Comparison of ENCODE assay signal across 8 mouse cellular contexts in the genomic region with DNA sequence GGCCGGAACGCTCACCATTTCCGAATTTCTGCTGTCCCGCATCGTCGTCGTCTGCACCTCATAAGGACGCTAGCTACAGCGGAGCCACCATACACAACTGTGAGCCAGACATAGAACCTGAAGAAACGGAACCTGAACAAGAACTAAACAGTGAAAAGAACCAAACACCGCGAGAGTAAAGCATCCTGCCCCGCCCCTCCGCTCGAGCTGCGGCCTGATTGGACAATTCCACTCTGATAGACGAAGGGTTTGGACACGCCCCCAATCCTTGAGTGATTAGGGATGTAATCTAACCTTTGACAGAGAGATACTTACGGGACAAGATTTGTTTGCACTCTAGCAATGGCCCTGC. TPM values are rescaled to one million over a fixed set of nuclear protein-coding genes. Genes with fewer than 3 reads are reported as not detected.
DNase-seq lines count a peak whose midpoint lies in the region; ATAC-seq and TF ChIP-seq lines count a peak whose summit lies in the region.

A gene (minus strand): TSS at position 149 of the 352 bp plus-strand sequence.

- peak within 1 kb of the TSS; percentile 65 for H3K4me3 ChIP-seq in lung, embryonic 14.5 days (ENCODE audit: low read depth, low read length)

- no peaks in the 10 kb centered on the region for H3K4me1 ChIP-seq in lung, embryonic 14.5 days (ENCODE audit: insufficient read depth)

- H3K9me3 ChIP-seq in lung, embryonic 14.5 days (ENCODE audit: low read depth, low read length), result no peaks in the 10 kb centered on the region

- H3K27me3 ChIP-seq in lung, embryonic 14.5 days (ENCODE audit: insufficient read depth, low read length), result no peaks in the 10 kb centered on the region

- H3K36me3 ChIP-seq in lung, embryonic 14.5 days (ENCODE audit: insufficient read depth), result no peaks in the 10 kb centered on the region

- H3K4me2 ChIP-seq in lung, embryonic 14.5 days, result peak within 1 kb of the TSS; percentile 66

- under 1% methylated on average over 19 of the region's 19 CpGs for WGBS in lung, embryonic 14.5 days

- peak within 1 kb of the TSS; percentile 61; the same call in 1 of the 2 replicates for H3K27ac ChIP-seq in lung, embryonic 14.5 days (ENCODE audit: low read depth)

- ATAC-seq in hematopoietic stem cell, adult 5-6 weeks (replicated peaks in 1 of 2; ENCODE audit: insufficient read depth in 1 of 2, low FRiP score in 2 of 2, low TSS enrichment in 1 of 2, low read depth in 1 of 2, poor library complexity in 2 of 2, severe bottlenecking in 2 of 2), result peak; percentile 74 to 94
- peak; percentile 92 for ATAC-seq in lung, embryonic 14.5 days (ENCODE audit: insufficient read depth)
- peak; percentile 81 for ATAC-seq in neutrophil, adult 5-6 weeks (ENCODE audit: extremely low read depth, insufficient number of reproducible peaks, low FRiP score, poor library complexity, severe bottlenecking)

- TF ChIP-seq CTCF in lung, embryonic 14.5 days (IDR thresholded peaks at IDR 0.05; ENCODE audit: low read depth), result no peak

- DNase-seq in MN1 (ENCODE audit: low spot score), result peak; percentile 95
- DNase-seq in cerebellum, adult 8-10 months, result peak; percentile 86
- peak; percentile 83 for DNase-seq in forelimb bud, embryonic 11.5 days (ENCODE audit: low read depth, low spot score)
- peak; percentile 87 to 88 for DNase-seq in layer of hippocampus, adult 8-10 months (ENCODE audit: low spot score in 2 of 2)
- DNase-seq in lung, embryonic 14.5 days, result peak; percentile 95
- DNase-seq in thymus, adult 18-20 months, result peak; percentile 66 to 76

- peak within 1 kb of the TSS; percentile 82 for H3K9ac ChIP-seq in lung, embryonic 14.5 days

RNA-seq across cellular contexts. Expression of the gene that starts here (rescaled TPM):
- 5.9 and 7.9 TPM in 2 replicates for total RNA-seq in hematopoietic stem cell, adult 5-6 weeks (2017)
- total RNA-seq in layer of hippocampus, adult 8-10 months (2022), result 1 to 10 TPM; 3.6 to 4.0 (median 3.7) TPM
- 7.7 and 8.7 TPM in 2 replicates for polyA plus RNA-seq in lung, embryonic 14.5 days (2014; fragmentation: Nextera tagmentation; extraction: Ambion mirVana)
- total RNA-seq in neutrophil, adult 5-6 weeks (2017), result 2.7 and 4.4 TPM in 2 replicates

Comparison
In these comparisons a context has a peak if more than half of its experiments do, and no peak if none do; other contexts are left out.
1. Peak in every context shown above with its lines: DNase-seq, ATAC-seq, H3K4me3 ChIP-seq and H3K27ac ChIP-seq.